Mouse (Mus musculus) G1E (cell line): ENCODE data around the gene Boc.

Source experiments
- CTCF ChIP-seq: IDR thresholded peaks from 2 replicates; pipeline ENCODE4 v1.5.1; 2012; ENCODE audit warnings: low read depth, low read length, inconsistent platforms, mixed read lengths
- GATA1 ChIP-seq: IDR thresholded peaks from 2 replicates; pipeline ENCODE4 v1.6.1; 2012; ENCODE audit warnings: borderline replicate concordance, low read length, inconsistent platforms, mixed read lengths
- GATA2 ChIP-seq: IDR thresholded peaks from 2 replicates; pipeline ENCODE4 v1.6.1; 2012; ENCODE audit warnings: low read depth, low read length, inconsistent platforms, borderline replicate concordance
- POLR2AphosphoS5 ChIP-seq: IDR thresholded peaks from 2 replicates; pipeline ENCODE4 v1.6.1; 2012; ENCODE audit warnings: low read depth, low read length, inconsistent platforms; ENCODE audit not compliant: insufficient replicate concordance
- TAL1 ChIP-seq: conservative IDR thresholded peaks from 2 replicates; pipeline ENCODE4 v1.6.1; 2012; ENCODE audit warnings: low read depth, low read length, inconsistent platforms, mixed read lengths

DNA sequence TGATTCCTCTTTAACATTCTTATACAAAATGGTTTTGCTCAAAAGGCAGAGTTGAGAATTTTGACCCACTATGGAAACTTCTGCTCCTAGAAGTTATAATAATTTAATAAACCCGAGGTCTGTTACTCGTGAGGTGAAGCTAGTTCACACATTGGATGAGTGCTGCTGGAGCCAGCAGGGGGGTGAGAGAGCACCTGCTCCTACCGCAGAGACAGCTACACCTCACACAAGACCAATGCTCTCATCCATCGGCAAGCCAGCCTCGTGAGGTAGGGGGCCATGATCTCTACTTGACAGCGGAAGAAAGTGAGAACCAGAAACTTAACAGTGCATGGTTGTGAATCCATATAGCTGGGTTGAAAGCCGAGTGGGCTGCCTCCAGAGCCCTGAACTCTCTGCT lies 35.1 kb downstream of the Boc start:
- no peak for TF ChIP-seq CTCF
- TF ChIP-seq GATA1 = no peak
- no peak for TF ChIP-seq POLR2AphosphoS5
- no peak for TF ChIP-seq TAL1
- TF ChIP-seq GATA2 = no peak
